Mouse (Mus musculus) v-Abl transformed pro-B cells (cell line): ENCODE results near the gene Ndufb7.

Experiments used
- in situ Hi-C, 2 experiments: fragments of 400-800 bp; cut with MboI; formaldehyde crosslinking; loops; one replicate each; pipeline ENCODE4 v1.15.1; 2025; ENCODE audit not compliant: unreplicated experiment in 2 of 2

Gene Ndufb7

GRCm38 (mm10) chr8:83575561-83576515, 9.4 kb downstream of the Ndufb7 start:
- in situ Hi-C loops: no loop called here

- in situ Hi-C loops: no loop called here
Measured at GRCm38 (mm10) chr8:83576516-83576895, 10.0 kb downstream of the Ndufb7 start.

GRCm38 (mm10) chr8:83576921-83577320, 10.4 kb downstream of the Ndufb7 start:
- in situ Hi-C loops: no loop called here

GRCm38 (mm10) chr8:83577384-83577791, 10.9 kb downstream of the Ndufb7 start:
- in situ Hi-C loops: no loop called here

GRCm38 (mm10) chr8:83578131-83579055, 11.9 kb downstream of the Ndufb7 start:
- in situ Hi-C loops: no loop called here

GRCm38 (mm10) chr8:83579676-83580075, 13.2 kb downstream of the Ndufb7 start:
- in situ Hi-C loops: no loop called here

- in situ Hi-C loops: no loop called here
Measured at GRCm38 (mm10) chr8:83580826-83581225, 14.4 kb downstream of the Ndufb7 start.

GRCm38 (mm10) chr8:83582226-83582625, 15.8 kb downstream of the Ndufb7 start:
- in situ Hi-C loops: no loop called here

- in situ Hi-C loops: no loop called here
Measured at GRCm38 (mm10) chr8:83583236-83583635, 16.8 kb downstream of the Ndufb7 start.

GRCm38 (mm10) chr8:83584771-83585170, 18.3 kb downstream of the Ndufb7 start:
- in situ Hi-C loops: no loop called here

- in situ Hi-C loops: no loop called here
Measured at GRCm38 (mm10) chr8:83585333-83585732, 18.9 kb downstream of the Ndufb7 start.

- in situ Hi-C loops: no loop called here
Measured at GRCm38 (mm10) chr8:83587644-83588043, 21.2 kb downstream of the Ndufb7 start.

GRCm38 (mm10) chr8:83588886-83589285, 22.4 kb downstream of the Ndufb7 start:
- in situ Hi-C loops: no loop called here

- in situ Hi-C loops: loop anchor here (10.0 kb wide), 4 partner anchors 146 to 496 kb away; partner anchors contain the start of genes Gm10645 (in 1 of the 2) and Tbc1d9 (in 1 of the 2)
Measured at GRCm38 (mm10) chr8:83590488-83591023, 24.1 kb downstream of the Ndufb7 start.

- in situ Hi-C loops: loop anchor here (10.0 kb wide), 4 partner anchors 148 to 498 kb away; partner anchors contain the start of genes Gm10645 (in 1 of the 2) and Tbc1d9 (in 1 of the 2)
Measured at GRCm38 (mm10) chr8:83592682-83593081, 26.2 kb downstream of the Ndufb7 start.

GRCm38 (mm10) chr8:83593325-83594166, 27.1 kb downstream of the Ndufb7 start:
- in situ Hi-C loops: loop anchor here (10.0 kb wide), 4 partner anchors 149 to 499 kb away; partner anchors contain the start of genes Gm10645 (in 1 of the 2) and Tbc1d9 (in 1 of the 2)

- in situ Hi-C loops: loop anchor here (5.0 to 10.0 kb wide), 5 partner anchors 142 to 500 kb away; partner anchors contain the start of genes Gm10645 (in 1 of the 2) and Tbc1d9 (in 1 of the 2)
Measured at GRCm38 (mm10) chr8:83594167-83595049, 27.9 kb downstream of the Ndufb7 start.

- in situ Hi-C loops: loop anchor here (5.0 to 10.0 kb wide), 5 partner anchors 143 to 500 kb away; partner anchors contain the start of genes Gm10645 (in 1 of the 2) and Tbc1d9 (in 1 of the 2)
Measured at GRCm38 (mm10) chr8:83595050-83595345, 28.5 kb downstream of the Ndufb7 start.
